Mouse (Mus musculus): ENCODE results near the gene Acsbg2.

Gene Acsbg2

DNA sequence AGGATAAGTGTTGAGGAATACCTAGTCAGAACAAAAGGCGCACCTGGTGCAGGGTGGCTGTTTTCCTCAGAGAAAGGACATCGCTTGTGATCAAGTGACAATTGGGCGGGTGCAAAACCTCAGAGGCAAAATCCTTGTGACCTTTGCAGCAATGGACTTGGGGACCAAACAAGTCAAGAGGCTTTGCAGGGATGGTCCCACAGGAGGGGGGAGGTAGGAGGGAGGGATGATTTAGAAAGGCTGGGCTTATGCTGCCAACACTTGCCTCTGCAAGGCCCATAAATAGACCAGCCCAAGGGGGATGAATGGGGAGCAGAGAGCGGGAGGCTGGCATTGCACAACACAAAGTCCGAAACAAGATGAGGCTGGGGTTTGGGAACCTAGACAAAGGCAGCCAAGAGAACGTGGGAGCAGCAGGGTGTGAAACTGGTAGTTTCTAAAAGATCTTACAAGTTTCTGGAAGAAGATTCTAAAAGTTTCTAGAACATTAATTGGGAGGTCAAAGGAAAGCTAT is 55.2 kb downstream of the Acsbg2 start:
- no peak for DNase-seq

GRCm38 (mm10) chr17:56818067-56818636 is 56.1 kb downstream of the Acsbg2 start:
- DNase-seq: no peak

DNA sequence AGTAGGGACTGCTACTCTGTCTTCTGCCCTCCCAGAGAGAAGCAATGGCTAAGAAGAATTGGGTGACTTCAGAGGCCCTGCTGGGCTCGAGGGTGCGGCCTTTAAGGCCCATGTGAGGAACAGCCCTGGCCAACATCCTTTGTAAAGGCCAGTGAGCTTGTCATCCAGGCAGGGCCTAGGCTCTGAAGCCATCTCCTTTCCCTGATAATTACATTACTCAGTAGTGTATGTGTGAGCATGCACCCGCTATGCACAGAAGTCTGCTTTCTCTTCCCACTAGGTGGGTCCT is 59.2 kb downstream of the Acsbg2 start:
- no peak for DNase-seq

GRCm38 (mm10) chr17:56814316-56815056 is 59.8 kb downstream of the Acsbg2 start:
- DNase-seq: peak in 1 of 2 experiments; percentile 23

DNA sequence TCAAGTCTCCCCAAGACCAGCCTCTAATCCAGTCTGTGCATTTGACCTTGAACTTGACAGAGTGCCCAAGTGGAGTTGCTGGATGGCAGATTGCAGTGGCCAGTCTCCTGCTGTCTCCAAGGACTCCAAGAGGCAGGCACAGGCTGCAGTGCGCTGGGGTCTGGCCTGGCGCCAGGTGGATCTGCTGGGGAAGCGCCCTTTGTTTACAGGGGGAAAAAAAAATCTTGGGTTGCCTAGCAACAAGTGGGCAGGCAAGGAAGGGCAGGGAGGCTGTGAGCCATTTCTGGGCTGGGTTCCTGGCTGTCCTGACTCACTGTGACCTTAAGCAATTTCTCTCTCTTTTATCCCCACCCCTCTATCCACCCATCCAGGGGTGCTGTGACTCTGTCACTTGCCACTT is 64.0 kb downstream of the Acsbg2 start:
- DNase-seq: peak; percentile 56 to 63

DNA sequence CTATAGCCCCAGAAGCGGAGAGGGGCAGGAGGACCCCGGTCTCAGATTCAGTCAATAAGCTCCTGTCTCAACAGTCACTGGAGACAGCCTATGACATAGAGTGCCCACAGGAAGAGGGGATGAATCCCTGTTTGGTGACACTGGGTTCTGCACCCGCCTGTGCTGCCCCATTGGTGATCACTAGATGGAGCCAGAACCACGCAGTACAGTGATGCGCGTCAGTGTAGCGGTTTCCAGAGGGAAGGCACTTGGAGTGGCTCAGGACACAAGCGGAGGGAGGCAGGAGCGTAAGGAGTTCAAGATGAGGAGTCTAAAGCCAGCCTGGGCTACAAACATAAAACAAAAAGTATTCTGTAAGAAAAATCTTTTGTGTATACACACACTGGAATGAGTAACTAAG is 65.7 kb downstream of the Acsbg2 start:
- DNase-seq: peak; percentile 80 to 81

DNA sequence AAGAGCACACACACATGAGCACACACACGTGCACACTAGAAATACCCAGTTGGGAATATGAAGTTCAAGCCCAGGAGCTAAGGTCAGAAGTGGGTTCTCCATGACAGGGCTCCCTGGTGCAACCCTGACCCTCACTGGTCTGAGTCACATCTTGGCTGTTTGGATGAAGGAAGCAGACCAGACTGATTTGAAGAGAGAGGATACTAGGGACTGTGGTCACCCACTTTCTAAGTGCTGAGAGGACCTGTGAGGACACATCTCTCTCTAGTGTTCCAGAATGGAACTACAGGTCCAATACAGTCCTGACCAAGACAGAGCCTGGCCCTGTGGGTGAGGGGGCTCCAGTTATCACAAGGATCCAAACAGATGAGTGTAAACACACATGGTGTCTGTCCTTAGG is 68.5 kb downstream of the Acsbg2 start:
- DNase-seq: no peak

GRCm38 (mm10) chr17:56804952-56805351 is 69.3 kb downstream of the Acsbg2 start:
- no peak for DNase-seq

GRCm38 (mm10) chr17:56802065-56802464 is 72.2 kb downstream of the Acsbg2 start:
- DNase-seq: no peak

DNA sequence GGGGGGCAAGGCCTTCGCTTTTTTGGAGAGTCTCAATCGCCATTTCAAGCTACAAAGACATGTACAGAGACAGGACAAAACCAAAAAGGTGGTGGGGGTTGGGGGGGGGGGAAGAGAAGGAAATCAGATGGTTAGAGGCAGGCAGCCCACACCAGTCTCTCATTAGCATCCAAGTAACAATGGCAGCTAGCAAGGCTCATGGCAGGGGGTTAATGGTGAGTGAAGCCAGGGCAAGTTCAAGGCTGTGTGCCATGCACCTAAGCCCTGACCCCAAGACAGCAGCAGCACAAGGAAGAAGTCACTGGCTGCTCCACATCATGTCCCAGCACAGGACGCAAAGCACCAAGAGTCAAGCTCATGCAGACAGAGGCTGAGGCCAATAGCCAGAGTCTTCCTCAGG is 75.0 kb downstream of the Acsbg2 start:
- DNase-seq: no peak

DNA sequence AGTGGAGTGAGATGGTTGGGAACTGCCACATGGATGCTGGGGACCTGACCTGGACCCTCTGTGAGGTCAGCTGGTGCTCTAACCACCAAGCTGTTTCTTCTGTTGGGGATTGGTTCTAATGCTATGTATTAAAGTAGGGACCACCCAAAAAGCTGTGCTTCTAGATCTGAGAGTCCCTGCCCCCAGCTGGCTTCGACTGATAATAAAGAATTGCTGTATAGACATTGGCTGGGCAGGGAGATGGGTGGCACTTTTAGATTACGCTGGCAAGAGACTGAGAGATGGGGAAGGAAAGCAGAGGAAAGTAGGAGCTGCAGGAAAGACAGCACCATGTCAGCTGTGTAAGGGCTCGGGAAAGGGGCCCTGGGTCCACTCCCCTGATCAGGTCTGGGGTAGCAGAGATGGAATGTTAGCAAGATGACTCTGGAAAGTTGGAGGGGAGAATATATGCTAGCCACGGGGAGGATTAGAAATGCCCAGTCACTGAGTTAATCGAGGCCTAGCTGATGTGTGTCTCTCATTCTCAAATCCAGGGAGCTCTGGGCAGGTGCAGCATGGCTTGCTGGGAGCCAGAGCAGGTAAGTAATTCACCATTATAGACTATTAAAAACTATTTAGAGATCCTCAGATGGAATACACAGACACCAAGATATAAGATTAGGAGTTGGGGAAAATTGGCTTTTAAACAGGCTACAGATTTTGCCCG is 80.5 kb downstream of the Acsbg2 start:
- DNase-seq: no peak

Data from cerebellum, adult 18-20 months (tissue).